Mouse (Mus musculus) gastrocnemius, adult 2 months (tissue): ENCODE measurements around the gene Tent4a. TPM values are rescaled to one million over a fixed set of nuclear protein-coding genes. Genes with fewer than 3 reads are reported as not detected.
A peak's percentile ranks its signal among the peaks of the same experiment; 100 is the strongest.

Experiments used
- DNase-seq: peaks from one replicate; pipeline ENCODE4 v3.0.0; 2022
- H3K27ac ChIP-seq: fragments of 200-600 bp; 2 replicates; pipeline ENCODE4 v1.8.1; 2022; ENCODE audit warnings: mild to moderate bottlenecking
- H3K4me3 ChIP-seq: fragments of 200-600 bp; 2 replicates; pipeline ENCODE4 v1.8.1; 2022; ENCODE audit warnings: mild to moderate bottlenecking, moderate library complexity
- CTCF ChIP-seq: fragments of 200-600 bp; IDR thresholded peaks from 2 replicates; pipeline ENCODE4 v1.8.1; 2022; ENCODE audit warnings: antibody characterized with exemption, mild to moderate bottlenecking, moderate library complexity
- intact Hi-C: fragments of 180-260 bp; cut with DNase I; formaldehyde crosslinking; loops from one replicate; pipeline ENCODE4 v1.15.1; 2025
- total RNA-seq, 2 experiments: library from RNA; stranded (reverse); gene quantifications; 2 replicates each; pipeline ENCODE4 v1.2.3; 2021

Gene Tent4a
- total RNA-seq, 2 experiments from 2014 or later: 5.2 to 7.8 TPM

GRCm38 (mm10) chr13:69541209-69541608, 6.8 kb upstream of the Tent4a start:
- no peak for TF ChIP-seq CTCF

GRCm38 (mm10) chr13:69538327-69538726, 3.9 kb upstream of the Tent4a start:
- no peak overlapping the region for H3K4me3 ChIP-seq
- DNase-seq: peak; percentile 71
- TF ChIP-seq CTCF: no peak
- intact Hi-C loops: no loop called here
- peak overlapping the region; percentile 59 for H3K27ac ChIP-seq

More at GRCm38 (mm10) chr13:69541209-69541608, 6.8 kb upstream of the Tent4a start:
- Histone ChIP-seq H3K4me3 (peak overlapping the region; percentile 60), H3K27ac (peak overlapping the region; percentile 91)
- intact Hi-C loops: no loop called here
- peak; percentile 80 for DNase-seq

- TF ChIP-seq CTCF: no peak
- no peak overlapping the region; the same call in none of the 2 replicates for H3K4me3 ChIP-seq
- intact Hi-C loops: no loop called here
- H3K27ac ChIP-seq: peak overlapping the region; percentile 59
- DNase-seq: peak; percentile 62
Observed at GRCm38 (mm10) chr13:69537366-69537765, 2.9 kb upstream of the Tent4a start.

- Histone ChIP-seq H3K4me3 (peak overlapping the region; percentile 93), H3K27ac (peak overlapping the region; percentile 99)
- TF ChIP-seq CTCF: no peak
- DNase-seq: no peak
- intact Hi-C loops: no loop called here
Observed at GRCm38 (mm10) chr13:69536021-69536420, 1.6 kb upstream of the Tent4a start.

GRCm38 (mm10) chr13:69534654-69535551, 486 bp upstream of the Tent4a start:
- peak; percentile 100 for DNase-seq
- intact Hi-C loops: no loop called here
- peak overlapping the region; percentile 93 for H3K4me3 ChIP-seq
- TF ChIP-seq CTCF: no peak
- peak overlapping the region; percentile 99 for H3K27ac ChIP-seq

- no peak for TF ChIP-seq CTCF
- peak within 1 kb of the TSS; percentile 93 for H3K4me3 ChIP-seq
- intact Hi-C loops: no loop called here
- peak within 1 kb of the TSS; percentile 99 for H3K27ac ChIP-seq
- DNase-seq: peak; percentile 80
Observed at GRCm38 (mm10) chr13:69533405-69534333, 748 bp downstream of the Tent4a start, which contains the start of gene Nsun2. Gene Nsun2 (plus strand): TSS chr13:69533746.

- DNase-seq: no peak
- H3K4me3 ChIP-seq: peak overlapping the region; percentile 93
- intact Hi-C loops: no loop called here
- no peak for TF ChIP-seq CTCF
- H3K27ac ChIP-seq: peak overlapping the region; percentile 89
Observed at GRCm38 (mm10) chr13:69532893-69533404, 1.5 kb downstream of the Tent4a start.

GRCm38 (mm10) chr13:69532101-69532892, 2.1 kb downstream of the Tent4a start:
- peak overlapping the region; percentile 93 for H3K4me3 ChIP-seq
- intact Hi-C loops: no loop called here
- no peak for TF ChIP-seq CTCF
- no peak for DNase-seq
- H3K27ac ChIP-seq: peak overlapping the region; percentile 89

GRCm38 (mm10) chr13:69531431-69531830, 3.0 kb downstream of the Tent4a start:
- no peak overlapping the region for H3K27ac ChIP-seq
- DNase-seq: no peak
- intact Hi-C loops: no loop called here
- TF ChIP-seq CTCF: no peak
- H3K4me3 ChIP-seq: peak overlapping the region; percentile 93

GRCm38 (mm10) chr13:69530951-69531350, 3.5 kb downstream of the Tent4a start:
- intact Hi-C loops: no loop called here
- Histone ChIP-seq H3K27ac (no peak overlapping the region), H3K4me3 (no peak overlapping the region; the same call in 1 of the 2 replicates)
- TF ChIP-seq CTCF: no peak
- no peak for DNase-seq

GRCm38 (mm10) chr13:69530156-69530555, 4.3 kb downstream of the Tent4a start:
- intact Hi-C loops: no loop called here
- DNase-seq: no peak
- no peak for TF ChIP-seq CTCF

GRCm38 (mm10) chr13:69528531-69528930, 5.9 kb downstream of the Tent4a start:
- no peak overlapping the region for H3K27ac ChIP-seq
- DNase-seq: no peak
- no peak for TF ChIP-seq CTCF
- H3K4me3 ChIP-seq: no peak overlapping the region
- intact Hi-C loops: no loop called here

More at GRCm38 (mm10) chr13:69530156-69530555, 4.3 kb downstream of the Tent4a start:
- Histone ChIP-seq H3K4me3 (no peak overlapping the region), H3K27ac (no peak overlapping the region)
